Mouse (Mus musculus) adrenal gland (tissue): Measurements from ENCODE around the gene Irf3.

Source experiments
- intact Hi-C: fragments of 180-260 bp; cut with DNase I; formaldehyde crosslinking; loops from one replicate; pipeline ENCODE4 v1.15.1; 2025

The Irf3 gene

DNA sequence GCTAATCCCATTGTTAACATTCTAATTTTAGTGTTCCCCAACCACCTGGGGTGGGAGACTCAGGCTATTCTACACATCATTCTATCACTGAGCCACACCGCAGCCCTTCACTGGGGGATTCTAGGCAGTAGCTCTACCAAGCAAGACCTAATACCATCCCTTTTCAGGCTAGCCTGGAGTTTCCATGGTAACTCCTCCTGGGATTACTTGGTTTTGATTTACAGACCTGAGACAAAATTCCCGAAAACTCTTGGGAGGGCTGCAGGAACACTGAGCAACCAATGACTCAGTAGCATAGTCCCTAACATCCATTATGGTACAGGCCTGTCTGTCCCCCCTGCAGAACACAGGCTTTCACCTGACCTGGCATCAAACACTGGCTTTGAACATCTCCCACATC, 28.8 kb downstream of the Irf3 start:
- intact Hi-C loops = no loop called here

DNA sequence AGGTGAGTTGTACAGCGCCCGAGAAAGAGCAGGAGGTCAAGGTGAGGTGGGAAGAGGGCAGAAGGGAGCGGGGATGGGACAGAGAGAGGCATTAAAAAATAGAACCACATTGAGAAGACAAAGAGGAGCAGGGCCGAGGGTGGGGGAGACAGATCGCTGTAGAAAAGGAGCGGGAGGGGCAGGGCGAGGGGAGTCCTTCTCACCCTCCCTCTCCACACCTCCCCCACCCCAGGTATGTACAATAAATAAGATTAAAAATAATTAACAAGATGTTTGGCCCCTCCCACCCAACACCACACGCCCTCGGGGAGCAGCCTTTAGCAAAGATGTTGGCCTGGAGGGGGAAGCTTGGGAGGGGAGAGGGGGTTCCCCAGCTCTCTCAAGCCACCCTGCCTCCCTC, 30.3 kb downstream of the Irf3 start:
- intact Hi-C loops = no loop called here

DNA sequence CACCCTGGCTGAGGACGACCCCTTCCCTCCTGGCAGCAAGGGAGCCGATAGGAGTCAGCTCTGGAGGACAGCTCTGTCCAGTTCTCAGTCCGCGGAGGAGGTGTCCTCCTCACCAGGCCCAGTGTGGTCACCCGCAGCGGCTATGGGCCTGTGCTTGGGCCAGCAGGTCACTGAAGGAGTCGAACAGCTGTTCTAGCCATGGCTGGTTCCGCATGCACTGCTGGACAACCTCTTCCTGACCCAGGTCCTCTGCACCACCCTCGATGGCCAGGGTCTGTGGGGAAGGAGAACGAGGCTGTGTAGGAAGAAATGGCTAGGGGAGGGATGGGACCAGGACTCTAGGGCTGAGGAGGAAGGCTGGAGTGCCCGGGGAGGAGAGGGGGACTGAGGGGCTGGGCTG, 30.9 kb downstream of the Irf3 start:
- intact Hi-C loops = no loop called here

DNA sequence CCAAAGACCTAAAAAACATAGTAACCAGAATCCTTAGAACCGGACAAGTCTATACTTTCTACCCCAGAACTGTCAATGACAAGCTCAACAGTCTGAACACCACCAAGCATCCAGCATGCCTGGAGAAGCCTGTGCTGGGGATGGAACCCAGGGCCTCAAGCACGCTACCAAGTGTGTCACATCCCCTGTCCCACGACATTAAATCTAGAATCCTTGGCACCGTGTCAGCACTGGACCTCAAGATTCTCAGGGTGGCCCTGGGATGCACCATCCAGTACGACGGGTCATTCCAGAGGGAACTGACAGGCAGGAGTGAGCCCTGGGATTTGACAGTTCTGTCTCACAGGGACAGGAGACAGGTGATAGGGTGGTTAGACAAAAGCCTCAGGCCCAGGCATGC, 32.5 kb downstream of the Irf3 start:
- intact Hi-C loops = no loop called here

DNA sequence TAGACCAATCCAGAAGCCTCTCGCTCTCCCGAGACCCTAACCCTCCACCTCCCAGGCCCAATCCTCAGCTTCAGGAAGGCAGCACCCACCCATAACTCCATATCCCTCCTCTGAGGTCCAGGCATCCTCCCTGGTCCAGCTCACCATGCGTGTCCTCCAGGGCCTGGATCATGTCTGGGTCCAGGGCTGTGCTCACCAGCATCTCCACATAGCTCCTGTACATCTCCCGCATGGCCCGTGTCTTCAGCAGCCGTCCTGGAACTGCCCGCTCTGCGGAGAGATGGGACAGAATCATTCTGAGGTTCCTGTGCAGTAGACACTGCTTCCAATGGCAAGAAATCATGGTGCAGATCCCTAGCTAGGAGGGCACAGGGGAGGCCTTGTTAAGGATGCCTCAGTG, 33.4 kb downstream of the Irf3 start:
- intact Hi-C loops = no loop called here

DNA sequence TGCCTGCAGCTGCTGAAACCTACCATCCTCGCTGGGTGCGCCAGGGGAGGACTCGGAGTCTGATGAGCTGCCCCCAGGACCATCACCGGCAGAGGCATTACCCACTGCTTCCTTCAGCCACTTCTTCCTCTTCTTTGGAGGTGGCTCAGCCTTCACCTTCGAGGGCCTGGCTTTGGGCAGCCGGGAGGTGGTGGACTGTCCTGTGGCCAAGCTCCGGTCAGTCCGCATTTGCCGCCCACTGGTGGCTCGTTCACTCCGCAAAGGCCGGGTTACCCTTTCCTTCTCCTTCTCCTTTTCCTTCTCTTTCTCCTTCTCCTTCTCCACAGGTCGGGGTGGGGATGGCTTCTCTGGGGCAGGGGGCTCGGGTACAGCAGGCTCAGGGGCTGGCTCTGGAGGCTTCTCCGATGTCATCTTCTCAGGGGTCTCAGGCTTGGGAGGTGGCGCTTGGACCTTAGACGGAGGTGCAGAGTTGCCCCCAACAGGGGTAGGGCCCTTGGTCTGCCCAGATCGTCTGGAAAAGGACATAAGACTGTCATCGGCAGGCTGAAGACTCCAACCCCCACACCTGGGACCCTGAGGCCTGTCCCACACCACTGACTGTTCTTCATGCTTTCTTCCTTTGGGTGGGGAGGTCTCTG, 36.4 kb downstream of the Irf3 start:
- intact Hi-C loops = no loop called here

DNA sequence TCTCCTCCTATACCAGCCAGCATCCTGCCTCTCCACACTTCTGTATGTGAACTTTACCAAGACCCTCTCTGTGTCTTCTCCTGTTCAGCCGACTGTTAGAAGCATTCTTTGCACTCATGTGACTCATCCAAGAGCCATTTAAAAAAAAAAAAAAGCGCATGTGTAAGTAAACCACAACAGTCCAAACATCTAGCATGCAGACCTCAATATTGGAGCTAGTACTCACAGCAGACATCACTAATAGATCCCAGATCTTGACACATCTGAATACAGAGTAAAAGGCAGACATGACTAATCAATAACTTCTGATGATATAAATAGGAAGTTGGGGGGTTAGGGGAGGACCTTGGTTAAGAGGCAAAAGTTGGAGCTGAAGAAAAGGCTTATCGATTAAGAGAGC, 38.2 kb downstream of the Irf3 start:
- intact Hi-C loops = loop anchor here (5.0 kb wide), 1 partner anchor 37 kb away; no protein-coding TSS in a partner anchor

DNA sequence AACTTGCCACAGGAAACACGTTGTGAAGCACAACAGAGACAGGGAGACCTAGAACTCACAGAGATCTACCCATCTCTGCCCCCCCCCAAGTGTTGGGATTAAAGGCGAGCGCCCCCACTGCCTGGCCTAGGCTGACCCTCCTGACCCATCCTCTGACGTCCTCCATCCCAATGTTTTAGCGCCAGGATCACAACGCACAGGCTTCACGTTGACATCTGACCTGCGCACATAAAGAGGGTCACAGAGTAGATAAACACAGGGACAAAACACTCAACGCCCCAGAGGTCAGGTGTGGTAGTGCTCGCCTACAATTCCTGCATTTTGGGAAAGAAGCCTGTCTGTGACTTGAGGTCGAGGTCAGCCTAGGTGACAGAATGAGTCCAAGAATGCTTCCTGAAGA, 39.3 kb downstream of the Irf3 start:
- intact Hi-C loops = loop anchor here (5.0 kb wide), 1 partner anchor 36 kb away; no protein-coding TSS in a partner anchor

DNA sequence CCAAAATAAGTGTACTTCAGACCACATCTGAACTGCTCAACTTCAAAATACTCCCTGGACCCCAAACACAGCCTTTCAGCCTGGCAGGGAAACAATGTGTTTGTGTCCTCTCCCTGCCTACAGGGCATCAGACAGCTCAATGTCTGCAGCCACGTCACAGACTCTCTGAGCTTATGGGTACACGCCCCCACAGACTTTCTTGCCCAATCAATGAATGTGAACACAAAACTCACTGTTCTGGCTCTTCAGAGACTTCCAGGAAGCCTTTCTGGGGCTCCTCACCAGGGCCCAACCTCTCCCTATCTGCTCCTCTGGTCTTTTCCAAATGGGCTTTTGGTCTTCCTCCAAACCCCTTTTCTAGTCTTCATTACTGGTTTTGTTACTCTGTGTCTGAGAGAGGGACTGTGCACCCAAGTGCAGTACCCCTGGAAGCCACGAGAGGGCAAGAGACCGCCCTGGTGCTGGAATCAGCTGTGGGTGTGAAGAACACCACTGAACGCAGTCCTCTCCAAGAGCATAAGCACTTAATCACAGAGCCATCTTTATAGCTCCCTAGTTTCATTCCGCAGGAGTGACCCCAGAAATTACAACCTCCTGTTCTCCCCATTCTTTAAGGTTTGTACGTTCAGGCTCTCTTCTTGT, 40.4 kb downstream of the Irf3 start:
- intact Hi-C loops = loop anchor here (5.0 kb wide), 1 partner anchor 34 kb away; no protein-coding TSS in a partner anchor

DNA sequence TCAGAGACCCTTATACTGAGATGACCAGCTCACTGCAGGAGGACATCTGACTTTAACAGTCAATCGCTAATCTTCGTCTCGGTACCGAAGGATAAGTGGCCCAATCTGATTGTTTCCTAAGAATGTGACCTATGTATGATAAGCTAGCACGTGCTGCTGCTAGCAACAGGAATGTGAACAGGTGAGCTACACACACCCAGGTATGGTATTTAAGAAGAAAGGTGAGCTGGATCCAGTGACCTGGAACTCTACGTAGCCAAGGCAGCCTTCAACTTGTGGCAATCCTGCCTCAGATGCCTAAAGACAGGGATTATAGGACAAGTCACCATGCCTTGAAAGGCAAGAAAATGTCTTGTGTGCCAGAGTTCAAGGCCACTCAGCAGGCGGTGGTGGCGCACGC, 41.0 kb downstream of the Irf3 start:
- intact Hi-C loops = loop anchor here (5.0 kb wide), 1 partner anchor 34 kb away; no protein-coding TSS in a partner anchor

DNA sequence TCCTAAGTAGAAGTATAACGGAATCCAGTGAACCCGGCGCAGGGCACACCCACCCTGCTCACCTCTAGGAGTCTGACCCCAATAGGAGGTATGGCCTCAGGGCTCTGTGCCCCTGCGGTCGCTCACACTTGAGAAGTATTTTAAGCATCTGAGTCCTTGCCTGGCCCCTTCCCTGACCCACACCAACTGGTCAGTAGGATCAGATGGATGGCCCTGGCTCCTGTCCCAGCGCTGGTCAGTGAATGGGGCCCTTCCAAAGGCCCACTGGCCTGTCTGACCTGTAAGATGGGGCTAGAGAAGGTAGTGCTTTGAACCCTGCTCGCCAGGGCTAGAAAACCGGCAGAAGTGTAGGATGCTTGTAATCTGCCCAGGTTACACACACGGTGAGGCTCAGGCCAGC, 43.4 kb downstream of the Irf3 start:
- intact Hi-C loops = no loop called here

DNA sequence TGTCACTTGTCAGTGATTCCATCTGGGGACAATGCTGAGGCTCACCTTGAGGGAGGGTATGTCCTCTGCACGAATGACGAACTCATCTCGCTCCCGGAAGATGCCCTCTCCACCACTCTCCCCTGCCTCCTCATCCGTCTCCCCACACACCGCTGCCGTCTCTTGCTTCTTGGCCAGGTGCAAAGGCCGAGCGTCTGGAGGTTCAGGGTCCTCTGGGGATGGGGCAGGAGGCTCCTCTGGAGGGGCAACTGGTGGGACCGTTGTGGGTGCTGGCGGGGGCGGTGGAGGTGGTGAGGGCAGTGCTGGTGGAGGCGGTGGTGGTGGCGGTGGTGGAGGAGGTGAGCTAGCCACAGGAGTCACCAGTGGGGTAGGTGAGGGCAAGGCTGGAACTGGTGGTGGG, 45.9 kb downstream of the Irf3 start:
- intact Hi-C loops = no loop called here

DNA sequence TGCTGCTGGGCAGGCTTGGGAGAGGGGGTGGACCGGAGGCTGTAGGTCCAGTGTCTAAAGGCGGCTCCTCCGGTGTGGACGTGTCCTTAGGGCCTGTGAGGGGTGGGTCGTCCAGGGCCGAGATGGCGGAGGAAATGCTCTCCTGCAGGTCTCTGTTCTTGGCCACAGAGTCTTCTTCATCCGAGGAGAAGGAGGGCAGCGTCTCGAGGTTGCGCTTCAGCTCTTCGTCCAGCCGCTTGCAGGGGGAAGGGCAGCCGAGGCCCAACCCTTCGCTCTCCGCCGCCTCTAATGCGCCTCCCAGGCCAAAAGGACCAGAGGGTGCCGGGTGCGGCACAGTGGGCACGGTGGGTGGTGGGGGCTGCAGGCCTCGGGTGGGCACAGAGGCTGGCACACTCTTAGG, 48.3 kb downstream of the Irf3 start:
- intact Hi-C loops = no loop called here

DNA sequence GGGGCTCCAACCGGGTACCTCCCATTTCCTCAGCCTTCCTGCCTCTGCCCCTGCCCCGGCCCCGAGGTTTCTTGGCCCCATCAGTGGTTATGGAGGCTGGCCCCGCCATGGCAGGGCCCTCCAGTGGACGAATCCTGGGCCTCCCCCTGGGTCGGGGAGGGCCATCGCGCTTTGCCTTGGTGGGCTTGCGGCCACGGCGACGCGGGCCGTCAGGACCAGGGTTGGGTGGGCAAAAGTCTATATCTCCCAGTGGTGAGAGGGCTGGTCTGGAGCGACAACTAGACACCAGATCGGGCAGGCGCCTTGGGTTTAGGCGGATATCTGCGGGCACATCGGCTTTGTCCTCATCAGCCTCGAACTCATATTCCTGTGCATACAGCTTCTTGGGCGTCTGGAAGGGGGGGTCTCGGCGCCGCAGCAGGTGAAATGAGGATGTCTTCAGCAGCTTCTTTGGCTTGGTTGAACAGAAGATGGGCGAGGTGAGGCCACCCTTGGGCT, 49.5 kb downstream of the Irf3 start:
- intact Hi-C loops = no loop called here

DNA sequence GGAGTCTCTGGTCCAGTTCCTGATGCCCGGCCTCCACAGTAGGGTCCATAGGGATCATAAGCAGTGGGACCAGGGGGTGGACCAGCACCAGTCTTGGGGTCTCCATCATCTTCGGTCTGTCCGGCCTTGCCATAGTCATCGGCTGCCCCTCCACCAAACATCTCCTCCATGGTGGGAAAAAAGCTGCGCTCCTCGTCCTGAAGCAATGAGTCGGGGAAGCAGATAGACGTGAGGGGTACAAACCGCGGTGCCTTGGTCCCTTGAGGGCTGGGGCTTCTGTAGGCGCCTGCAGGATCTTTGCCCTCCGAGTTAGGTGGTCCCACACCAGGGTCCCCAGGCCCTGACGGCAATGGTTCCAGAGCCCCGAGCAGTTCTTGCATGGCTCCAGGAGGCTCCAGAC, 50.0 kb downstream of the Irf3 start:
- intact Hi-C loops = no loop called here

DNA sequence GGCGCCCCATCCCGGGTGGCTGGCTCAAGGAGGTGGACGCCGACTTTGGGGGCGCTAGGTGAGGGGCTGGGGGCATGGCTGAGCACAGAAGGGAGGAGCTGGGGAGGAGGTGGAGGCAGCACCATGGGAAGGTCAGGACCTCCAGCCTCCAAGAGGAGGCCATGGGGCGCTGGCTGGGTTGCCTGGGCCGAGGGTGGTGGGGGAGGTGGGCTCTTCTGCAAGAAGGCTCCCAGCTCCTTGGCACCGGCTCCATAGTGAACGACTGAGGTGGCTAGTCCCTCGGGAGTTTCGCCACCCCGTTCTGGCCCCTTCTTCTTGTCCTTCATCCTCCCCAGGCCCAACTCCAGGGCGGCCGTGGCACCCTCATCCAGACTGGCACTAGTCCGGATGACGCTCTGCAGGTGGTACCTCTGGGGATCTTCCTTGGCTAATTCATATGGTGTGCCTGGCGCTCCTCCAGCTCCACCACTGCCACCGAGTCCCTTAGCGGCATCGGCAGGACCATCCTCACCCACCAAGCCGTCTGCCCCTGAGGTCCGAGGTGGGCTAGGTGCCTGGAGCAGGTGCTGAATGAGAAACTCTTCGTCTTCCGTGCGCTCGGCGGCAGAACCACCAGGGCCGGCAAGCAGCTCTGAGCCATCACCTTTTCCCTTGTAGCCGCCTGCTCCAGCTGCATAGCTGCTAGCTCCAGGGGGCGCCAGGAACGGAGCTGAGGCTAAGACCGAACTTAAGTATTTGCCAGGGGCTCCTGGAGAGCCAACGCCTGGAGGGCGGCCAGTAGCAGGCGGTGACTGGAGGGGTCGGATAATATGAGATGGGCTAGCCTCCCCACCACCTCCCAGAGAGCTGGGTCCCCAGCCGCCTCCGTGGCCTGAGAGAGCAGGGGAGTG, 50.8 kb downstream of the Irf3 start:
- intact Hi-C loops = no loop called here

DNA sequence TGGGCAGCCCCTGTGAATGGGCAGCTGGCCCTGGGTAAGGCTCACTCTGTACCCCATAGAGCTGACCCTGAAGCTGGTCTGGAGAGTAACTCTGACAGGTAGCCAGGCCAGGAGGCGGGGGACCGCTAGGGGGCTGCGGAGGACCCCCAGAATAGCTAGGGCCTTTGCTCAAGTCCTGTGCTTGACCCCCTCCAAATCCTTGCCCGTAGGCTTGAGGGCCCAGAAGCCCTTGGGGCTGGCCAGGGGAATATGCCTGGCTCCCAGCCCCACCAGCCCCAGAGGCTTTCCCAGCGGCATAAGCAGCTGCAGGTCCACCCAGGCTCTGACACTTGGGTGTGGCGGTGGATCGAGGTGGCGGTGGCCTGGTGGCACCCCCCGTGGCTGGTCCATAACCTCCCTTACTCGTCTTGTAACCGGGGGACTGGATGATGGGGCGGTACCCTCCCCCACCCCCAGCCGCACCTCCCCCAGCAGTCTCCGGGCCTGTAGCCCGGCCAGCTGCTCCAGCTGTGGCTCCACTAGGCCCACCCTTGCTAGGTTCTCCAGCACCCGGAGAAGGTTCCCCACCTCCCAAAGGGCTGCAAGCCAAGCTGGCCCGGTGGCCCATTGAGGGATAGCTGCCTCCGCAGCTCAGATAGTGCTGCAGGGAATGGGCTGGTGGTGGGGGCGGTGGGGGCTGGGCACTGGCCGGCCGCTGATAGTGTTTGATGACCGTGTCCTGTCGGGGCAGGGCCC, 51.6 kb downstream of the Irf3 start:
- intact Hi-C loops = no loop called here

DNA sequence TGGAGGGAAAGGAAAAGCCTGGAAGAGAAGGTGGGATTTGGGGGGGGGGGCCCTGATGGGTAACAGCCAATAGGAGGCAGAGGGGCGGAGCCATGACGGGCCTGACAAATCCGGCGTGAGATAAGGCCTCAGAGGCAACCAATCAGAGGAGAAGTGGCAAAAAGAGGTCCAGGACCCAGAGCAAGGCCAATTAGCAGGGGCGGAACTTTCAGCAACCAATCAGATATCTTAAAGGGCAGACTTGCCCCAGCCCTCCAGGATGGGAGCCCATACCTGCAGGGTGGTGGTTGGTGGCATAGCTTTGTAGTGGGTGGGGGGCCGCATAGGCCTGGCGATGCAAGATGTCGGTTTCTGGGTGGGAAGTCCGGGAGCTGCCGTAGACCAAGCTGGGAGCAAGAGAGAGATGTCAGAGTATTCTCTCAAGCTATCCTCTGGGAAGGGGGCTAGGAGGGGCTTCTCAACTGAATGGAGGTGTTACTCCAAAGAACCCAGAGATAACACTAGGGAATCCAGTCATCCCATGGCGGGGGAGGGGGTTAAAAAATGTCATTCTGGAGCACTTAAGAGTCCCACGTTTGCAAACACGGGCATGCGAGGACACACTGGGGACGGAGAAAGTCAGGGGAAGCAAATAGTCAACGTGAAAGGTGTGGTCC, 53.6 kb downstream of the Irf3 start:
- intact Hi-C loops = loop anchor here (5.0 kb wide), 1 partner anchor 34 kb away; the partner anchor contains the start of genes Rras and Scaf1

DNA sequence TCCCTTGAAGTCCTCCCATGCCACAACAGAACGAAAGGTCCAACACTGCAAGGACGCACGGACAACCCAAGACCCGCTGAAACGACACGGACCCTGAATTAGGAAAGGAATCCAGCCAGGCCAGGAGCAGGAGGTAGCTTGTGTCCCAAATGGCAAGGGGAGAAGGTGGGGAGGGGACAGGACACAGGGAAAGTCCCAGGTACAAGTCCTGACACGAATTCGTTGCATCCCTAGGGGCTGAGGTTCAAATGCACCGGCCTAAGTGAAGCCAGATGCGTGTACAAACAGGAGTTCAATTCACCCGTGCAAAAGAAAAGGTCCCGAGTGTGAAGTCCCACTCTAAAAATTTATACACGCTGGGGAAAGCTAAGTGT, 54.1 kb downstream of the Irf3 start:
- intact Hi-C loops = loop anchor here (5.0 kb wide), 1 partner anchor 34 kb away; the partner anchor contains the start of genes Rras and Scaf1
